Mouse (Mus musculus) kidney, adult 9 months (tissue): ENCODE measurements around the gene Gnb2.

Source experiments
- DNase-seq: peaks from one replicate; pipeline ENCODE4 v3.0.0; 2022

Gene Gnb2

GRCm38 (mm10) chr5:137533117-137533827, at the start of gene Gnb2, which contains the start of gene Epo:
TSS of gene Gnb2 (minus strand) at chr5:137533510.
TSS of gene Epo (minus strand) at chr5:137533242.
- peak; percentile 99 for DNase-seq

- DNase-seq, result no peak
Observed at GRCm38 (mm10) chr5:137582702-137583101, 49.4 kb upstream of the Gnb2 start.

GRCm38 (mm10) chr5:137580246-137580645, 46.9 kb upstream of the Gnb2 start:
- no peak for DNase-seq

- no peak for DNase-seq
Observed at GRCm38 (mm10) chr5:137574470-137574901, 41.2 kb upstream of the Gnb2 start.

GRCm38 (mm10) chr5:137570691-137571586, 37.6 kb upstream of the Gnb2 start:
- DNase-seq, result no peak

GRCm38 (mm10) chr5:137570181-137570580, 36.9 kb upstream of the Gnb2 start:
- DNase-seq, result no peak

- DNase-seq, result peak; percentile 68
Observed at GRCm38 (mm10) chr5:137569665-137570064, 36.4 kb upstream of the Gnb2 start, which contains the start of gene Tfr2. TSS of gene Tfr2 (plus strand) at chr5:137569840.

GRCm38 (mm10) chr5:137569031-137569430, 35.7 kb upstream of the Gnb2 start:
- no peak for DNase-seq

GRCm38 (mm10) chr5:137568223-137568798, 35.0 kb upstream of the Gnb2 start:
- no peak for DNase-seq

GRCm38 (mm10) chr5:137566416-137566815, 33.1 kb upstream of the Gnb2 start:
- DNase-seq, result no peak

- no peak for DNase-seq
Observed at GRCm38 (mm10) chr5:137565744-137566143, 32.4 kb upstream of the Gnb2 start.

GRCm38 (mm10) chr5:137562965-137563364, 29.7 kb upstream of the Gnb2 start:
- no peak for DNase-seq

GRCm38 (mm10) chr5:137561556-137561955, 28.2 kb upstream of the Gnb2 start:
- DNase-seq, result no peak

- DNase-seq, result no peak
Observed at GRCm38 (mm10) chr5:137553898-137554297, 20.6 kb upstream of the Gnb2 start.

- peak; percentile 61 for DNase-seq
Observed at GRCm38 (mm10) chr5:137553411-137553837, 20.1 kb upstream of the Gnb2 start, which contains the start of gene Actl6b. TSS of gene Actl6b (plus strand) at chr5:137553517.

- DNase-seq, result no peak
Observed at GRCm38 (mm10) chr5:137553000-137553399, 19.7 kb upstream of the Gnb2 start.

GRCm38 (mm10) chr5:137551119-137551518, 17.8 kb upstream of the Gnb2 start:
- DNase-seq, result no peak

GRCm38 (mm10) chr5:137549840-137550239, 16.5 kb upstream of the Gnb2 start:
- no peak for DNase-seq

- DNase-seq, result peak; percentile 47
Observed at GRCm38 (mm10) chr5:137545596-137545995, 12.3 kb upstream of the Gnb2 start.

- no peak for DNase-seq
Observed at GRCm38 (mm10) chr5:137544926-137545325, 11.6 kb upstream of the Gnb2 start.

GRCm38 (mm10) chr5:137541768-137542540, 8.6 kb upstream of the Gnb2 start:
- no peak for DNase-seq

GRCm38 (mm10) chr5:137540991-137541390, 7.7 kb upstream of the Gnb2 start:
- DNase-seq, result no peak
